Mouse (Mus musculus) limb, embryonic 11.5 days (tissue): Measurements from ENCODE around the gene Ccz1. TPM values are rescaled to one million over a fixed set of nuclear protein-coding genes. Genes with fewer than 3 reads are reported as not detected.

Source experiments
- ATAC-seq: fragments of 200-750 bp; cut with Nextera tagmentation; 2 replicates; pipeline ENCODE4 v1.8.0; 2017; ENCODE audit warnings: low read depth; ENCODE audit not compliant: insufficient number of reproducible peaks, low FRiP score, low TSS enrichment
- DNase-seq: peaks from one replicate; pipeline ENCODE4 v3.0.0-alpha.2; 2015; ENCODE audit warnings: low spot score
- H3K27ac ChIP-seq: fragments of 300-500 bp; sonication (generic); replicated peaks from 2 replicates; pipeline ENCODE4 v1.5.1; 2014; ENCODE audit warnings: low read depth, mild to moderate bottlenecking, low read length
- H3K27me3 ChIP-seq: fragments of 300-500 bp; sonication (generic); 2 replicates; pipeline ENCODE4 v1.6.1; 2014; ENCODE audit warnings: mild to moderate bottlenecking, low read length, mixed read lengths; ENCODE audit not compliant: control insufficient read depth, insufficient read depth
- H3K36me3 ChIP-seq: fragments of 300-500 bp; sonication (generic); 2 replicates; pipeline ENCODE4 v1.6.1; 2014; ENCODE audit warnings: mild to moderate bottlenecking, low read length, moderate library complexity, mixed read lengths; ENCODE audit not compliant: control insufficient read depth, insufficient read depth
- H3K4me1 ChIP-seq: fragments of 300-500 bp; sonication (generic); 2 replicates; pipeline ENCODE4 v1.6.1; 2014; ENCODE audit warnings: low read length, mixed read lengths; ENCODE audit not compliant: control insufficient read depth, insufficient read depth
- H3K4me2 ChIP-seq: fragments of 300-500 bp; sonication (generic); 2 replicates; pipeline ENCODE4 v1.6.1; 2014; ENCODE audit warnings: low read depth, mild to moderate bottlenecking, moderate library complexity; ENCODE audit not compliant: severe bottlenecking
- H3K4me3 ChIP-seq: fragments of 300-500 bp; sonication (generic); 2 replicates; pipeline ENCODE4 v1.5.1; 2014; ENCODE audit warnings: low read depth, low read length
- H3K9ac ChIP-seq: fragments of 300-500 bp; sonication (generic); 2 replicates; pipeline ENCODE4 v1.6.1; 2014; ENCODE audit warnings: mild to moderate bottlenecking, low read length
- H3K9me3 ChIP-seq: fragments of 300-500 bp; sonication (generic); 2 replicates; pipeline ENCODE4 v1.6.1; 2016; ENCODE audit warnings: low read length; ENCODE audit not compliant: control insufficient read depth
- WGBS: fragments of 180-500 bp; shearing (Covaris S2); extraction: QIAGEN DNeasy Blood & Tissue Kit; methylation state at CpG from one replicate; pipeline ENCODE4 v1.1.7; 2014; 5-methylcytosine and 5-hydroxymethylcytosine counted together
- polyA plus RNA-seq: library from polyadenylated mRNA; unstranded; fragments of >200 nt; fragmentation: Nextera tagmentation; extraction: Ambion mirVana; gene quantifications from 2 replicates; pipeline ENCODE4 v1.2.1, GENCODE M21; 2014

Ccz1 gene
- polyA plus RNA-seq, 1 experiment from 2014 or later = 110 TPM

DNA sequence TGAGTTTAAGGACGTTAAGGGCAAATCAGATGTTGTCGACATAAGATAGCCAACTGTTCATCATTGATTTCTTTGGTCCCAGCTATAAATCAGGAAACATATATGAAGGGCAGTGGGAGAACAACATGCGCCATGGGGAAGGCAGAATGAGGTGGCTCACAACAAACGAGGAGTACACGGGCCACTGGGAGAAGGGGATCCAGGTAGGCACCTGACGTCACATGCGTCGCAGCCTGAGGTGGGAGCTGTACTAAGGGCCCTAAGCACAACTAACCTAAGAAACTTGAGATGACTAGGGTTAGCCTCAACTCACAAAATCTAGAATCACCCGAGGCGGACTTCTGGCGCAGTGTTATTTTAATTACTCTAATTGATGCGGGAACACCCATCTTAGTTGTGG lies 66.3 kb downstream of the Ccz1 start:
- Histone ChIP-seq H3K36me3 (no peaks in the 10 kb centered on the region), H3K9me3 (no peaks in the 10 kb centered on the region), H3K9ac (no peak overlapping the region), H3K4me2 (no peak overlapping the region), H3K27me3 (no peaks in the 10 kb centered on the region), H3K4me3 (no peak overlapping the region), H3K4me1 (no peaks in the 10 kb centered on the region), H3K27ac (no peak overlapping the region)
- DNase-seq (no peak), ATAC-seq (no peak)
- 86% methylated on average over 12 of the region's 12 CpGs for WGBS

GRCm38 (mm10) chr5:143943231-143944125 lies 71.2 kb downstream of the Ccz1 start:
- Histone ChIP-seq H3K27me3 (no peaks in the 10 kb centered on the region), H3K4me2 (no peak overlapping the region), H3K4me3 (no peak overlapping the region), H3K27ac (no peak overlapping the region), H3K36me3 (no peaks in the 10 kb centered on the region), H3K9me3 (no peaks in the 10 kb centered on the region), H3K4me1 (no peaks in the 10 kb centered on the region), H3K9ac (no peak overlapping the region)
- 85% methylated on average over 14 of the region's 14 CpGs for WGBS
- DNase-seq (no peak), ATAC-seq (no peak)

DNA sequence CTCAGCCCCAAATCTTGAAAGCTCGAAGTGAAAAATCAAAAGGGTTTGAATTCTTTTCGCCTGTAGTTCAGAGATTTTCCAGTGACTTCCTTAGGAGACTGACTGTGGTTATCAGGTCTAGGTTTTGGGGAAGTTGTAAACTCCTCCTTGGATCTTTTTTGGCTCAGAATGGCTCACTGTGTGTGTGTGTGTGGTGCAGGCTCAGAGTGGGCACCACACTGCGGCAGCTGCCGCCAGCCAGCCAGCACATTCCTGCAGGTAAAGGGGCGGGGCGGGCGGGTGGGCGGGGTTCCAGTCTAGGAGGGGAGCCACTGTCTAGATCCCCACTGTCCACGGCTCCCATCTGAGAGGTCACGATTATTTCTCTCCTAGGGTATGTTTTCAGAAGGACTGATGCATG lies 73.1 kb downstream of the Ccz1 start:
- Histone ChIP-seq H3K4me2 (no peak overlapping the region), H3K27me3 (no peaks in the 10 kb centered on the region), H3K36me3 (no peaks in the 10 kb centered on the region), H3K27ac (no peak overlapping the region), H3K9me3 (no peaks in the 10 kb centered on the region), H3K4me3 (no peak overlapping the region), H3K4me1 (no peaks in the 10 kb centered on the region), H3K9ac (no peak overlapping the region)
- DNase-seq (no peak), ATAC-seq (no peak)
- 20% methylated on average over 10 of the region's 10 CpGs for WGBS

Other genes with a start within 250 kb of the Ccz1 start
- 50.1 and 55.1 TPM in 2 replicates for gene Eif2ak1, start 197.1 kb downstream of the Ccz1 start, polyA plus RNA-seq
- gene Ankrd61, start 117.2 kb downstream of the Ccz1 start, polyA plus RNA-seq = 0.21 TPM in 2 replicates
- 111 and 114 TPM in 2 replicates for gene Aimp2, start 105.0 kb downstream of the Ccz1 start, polyA plus RNA-seq
- 39.1 and 39.3 TPM in 2 replicates for gene Pms2, start 104.9 kb downstream of the Ccz1 start, polyA plus RNA-seq
- gene Gm42421, start 86.7 kb downstream of the Ccz1 start, polyA plus RNA-seq = 0.69 and 0.87 TPM in 2 replicates
- 0.68 and 0.73 TPM in 2 replicates for gene Rsph10b, start 81.8 kb downstream of the Ccz1 start, polyA plus RNA-seq
- not detected in 2 replicates for gene Ocm, start 11.8 kb upstream of the Ccz1 start, polyA plus RNA-seq
- gene Lmtk2, start 85.6 kb upstream of the Ccz1 start, polyA plus RNA-seq = 4.4 and 4.6 TPM in 2 replicates
- 0.06 and 0.15 TPM in 2 replicates for gene Bhlha15, start 175.4 kb upstream of the Ccz1 start, polyA plus RNA-seq
- gene Tecpr1, start 208.7 kb upstream of the Ccz1 start, polyA plus RNA-seq = 11.3 and 13.5 TPM in 2 replicates
- 128 and 132 TPM in 2 replicates for gene Bri3, start 229.6 kb upstream of the Ccz1 start, polyA plus RNA-seq